In the genomic region with DNA sequence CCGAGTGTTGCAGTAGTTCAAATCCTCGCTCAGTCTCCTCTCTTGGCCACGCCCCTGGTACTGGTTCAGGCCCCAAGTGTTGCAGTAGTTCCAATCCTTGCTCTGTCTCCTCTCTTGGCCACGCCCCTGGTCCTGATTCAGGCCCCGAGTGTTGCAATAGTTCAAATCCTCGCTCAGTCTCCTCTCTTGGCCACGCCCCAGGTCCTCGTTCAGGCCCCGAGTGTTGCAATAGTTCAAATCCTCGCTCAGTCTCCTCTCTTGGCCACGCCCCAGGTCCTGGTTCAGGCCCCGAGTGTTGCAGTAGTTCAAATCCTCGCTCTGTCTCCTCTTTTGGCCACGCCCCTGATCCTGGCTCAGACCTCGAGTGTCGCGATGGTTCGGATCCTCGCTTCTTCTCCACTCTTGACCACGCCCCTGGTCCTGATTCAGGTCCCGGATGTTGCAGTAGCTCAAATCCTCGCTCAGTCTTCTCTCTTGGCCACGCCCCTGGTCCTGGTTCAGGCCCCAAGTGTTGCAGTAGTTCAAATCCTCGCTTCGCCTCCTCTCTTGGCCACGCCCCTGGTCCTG, we compare ENCODE assay signal across 7 mouse cellular contexts. TPM values are rescaled to one million over a fixed set of nuclear protein-coding genes. Genes with fewer than 3 reads are reported as not detected.
A peak's percentile ranks its signal among the peaks of the same experiment; 100 is the strongest.
DNase-seq lines count a peak whose midpoint lies in the region; ATAC-seq lines count a peak whose summit lies in the region.

No protein-coding gene starts in this region.

- H3K27me3 ChIP-seq in heart, embryonic 13.5 days (replicated peaks): peaks cover 16% of the 10 kb centered on the region

- H3K9ac ChIP-seq in heart, embryonic 13.5 days: no peak overlapping the region

- peak overlapping the region; percentile 58 for H3K4me3 ChIP-seq in heart, embryonic 13.5 days

- no peak for ATAC-seq in heart, embryonic 13.5 days (ENCODE audit: extremely low read depth, insufficient number of reproducible peaks, low FRiP score, low TSS enrichment)
- ATAC-seq in monocyte, adult 5-6 weeks (replicated peaks; ENCODE audit: insufficient number of reproducible peaks, low FRiP score, low TSS enrichment, poor library complexity, severe bottlenecking): 0 out of 2 replicates have a peak, but pooled peaks have one; percentile 2

- H3K4me1 ChIP-seq in heart, embryonic 13.5 days: peaks cover 8% of the 10 kb centered on the region; the same call in 1 of the 2 replicates

- 10% methylated on average over 26 of the region's 26 CpGs for WGBS in heart, embryonic 13.5 days

- H3K27ac ChIP-seq in heart, embryonic 13.5 days (replicated peaks): no peak overlapping the region

- peaks cover 6% of the 10 kb centered on the region; the same call in 1 of the 2 replicates for H3K36me3 ChIP-seq in heart, embryonic 13.5 days

- DNase-seq in thymus, postnatal 4 days: peak; percentile 27
- no peak for DNase-seq in thymus, postnatal 14 days
- DNase-seq in liver: peak; percentile 60
- no peak for DNase-seq in right cerebral cortex, postnatal 14 days
- no peak for DNase-seq in spleen, postnatal 10 days (ENCODE audit: low spot score in 2 of 2)

- peak overlapping the region; percentile 69 for H3K4me2 ChIP-seq in heart, embryonic 13.5 days

- peaks cover 13% of the 10 kb centered on the region; the same call in 1 of the 2 replicates for H3K9me3 ChIP-seq in heart, embryonic 13.5 days

RNA-seq across cellular contexts. Expression of gene Catsperg1, which starts 1.6 kb away (rescaled TPM):
- polyA plus RNA-seq in heart, embryonic 13.5 days (2015; fragmentation: Nextera tagmentation; extraction: Ambion mirVana): 0.41 and 0.42 TPM in 2 replicates
- total RNA-seq in monocyte, adult 5-6 weeks (2017): 0.85 to 1.6 TPM in 2 of 3 replicates, not detected in the other

RNA-seq across cellular contexts. Expression of gene Kcnk6, which starts 20.0 kb away (rescaled TPM):
- 1.6 and 1.7 TPM in 2 replicates for polyA plus RNA-seq in heart, embryonic 13.5 days (2015; fragmentation: Nextera tagmentation; extraction: Ambion mirVana)
- 3.1 to 8.5 TPM (median 7.3 TPM) in 3 replicates for total RNA-seq in monocyte, adult 5-6 weeks (2017)

RNA-seq across cellular contexts. Expression of gene Yif1b, which starts 25.8 kb away (rescaled TPM):
- polyA plus RNA-seq in heart, embryonic 13.5 days (2015; fragmentation: Nextera tagmentation; extraction: Ambion mirVana): 107 and 117 TPM in 2 replicates
- 3.8 to 11.1 TPM (median 9.8 TPM) in 3 replicates for total RNA-seq in monocyte, adult 5-6 weeks (2017)

RNA-seq across cellular contexts. Expression of gene Psmd8, which starts 31.8 kb away (rescaled TPM):
- 209 and 219 TPM in 2 replicates for polyA plus RNA-seq in heart, embryonic 13.5 days (2015; fragmentation: Nextera tagmentation; extraction: Ambion mirVana)
- total RNA-seq in monocyte, adult 5-6 weeks (2017): 170 to 190 TPM (median 186 TPM) in 3 replicates

RNA-seq across cellular contexts. Expression of gene 2200002D01Rik, which starts 36.0 kb away (rescaled TPM):
- 5.7 and 7.3 TPM in 2 replicates for polyA plus RNA-seq in heart, embryonic 13.5 days (2015; fragmentation: Nextera tagmentation; extraction: Ambion mirVana)
- total RNA-seq in monocyte, adult 5-6 weeks (2017): 0.29 to 3.4 TPM in 2 of 3 replicates, not detected in the other

Comparison
In these comparisons a context has a peak if more than half of its experiments do, and no peak if none do; other contexts are left out.
1. DNase-seq: peak in thymus, postnatal 4 days (single experiment) and liver (single experiment); none in thymus, postnatal 14 days (single experiment), right cerebral cortex, postnatal 14 days (single experiment) and spleen, postnatal 10 days (0 of 2).